Mouse (Mus musculus): ENCODE data around the gene Gm20869.
"Not testable (repeated sequence)": the region's sequence is repeated elsewhere in the genome, so short reads cannot be mapped to it uniquely, and the experiment has no call there.

The Gm20869 gene

GRCm38 (mm10) chrY:71469149-71469548 is at the start of gene Gm20869:
TSS of gene Gm20869 (plus strand) at chrY:71469449.
- DNase-seq (ENCODE audit: low spot score), result not testable (repeated sequence)
